Mouse (Mus musculus) heart, postnatal 0 days (tissue): ENCODE measurements around the gene Mtif3. TPM values are rescaled to one million over a fixed set of nuclear protein-coding genes. Genes with fewer than 3 reads are reported as not detected.
"Not testable (repeated sequence)": the region's sequence is repeated elsewhere in the genome, so short reads cannot be mapped to it uniquely, and the experiment has no call there.

Experiments used
- ATAC-seq: fragments of 200-750 bp; cut with Nextera tagmentation; 2 replicates; pipeline ENCODE4 v1.8.0; 2017; ENCODE audit warnings: low read depth, moderate number of reproducible peaks, moderate library complexity; ENCODE audit not compliant: insufficient read depth
- DNase-seq: peaks from one replicate; pipeline ENCODE4 v3.0.0-alpha.2; 2016; ENCODE audit warnings: low spot score
- H3K27ac ChIP-seq: fragments of 300-500 bp; sonication (generic); 2 replicates; pipeline ENCODE4 v1.5.1; 2014; ENCODE audit warnings: low read depth, mild to moderate bottlenecking
- H3K27me3 ChIP-seq: fragments of 300-500 bp; sonication (generic); 2 replicates; pipeline ENCODE4 v1.6.1; 2014; ENCODE audit warnings: low read length, mixed read lengths; ENCODE audit not compliant: control insufficient read depth, insufficient read depth
- H3K36me3 ChIP-seq: fragments of 300-500 bp; sonication (generic); replicated peaks from 2 replicates; pipeline ENCODE4 v1.6.1; 2014; ENCODE audit warnings: low read length, mixed read lengths; ENCODE audit not compliant: control insufficient read depth, insufficient read depth
- H3K4me1 ChIP-seq: fragments of 300-500 bp; sonication (generic); 2 replicates; pipeline ENCODE4 v1.6.1; 2014; ENCODE audit warnings: antibody characterized with exemption; ENCODE audit not compliant: control insufficient read depth, insufficient read depth
- H3K4me2 ChIP-seq: fragments of 300-500 bp; sonication (generic); 2 replicates; pipeline ENCODE4 v1.6.1; 2014; ENCODE audit warnings: low read depth, mild to moderate bottlenecking, low read length, moderate library complexity
- H3K4me3 ChIP-seq: fragments of 300-500 bp; sonication (generic); 2 replicates; pipeline ENCODE4 v1.5.1; 2014; ENCODE audit warnings: low read depth, low read length
- H3K9ac ChIP-seq: fragments of 300-500 bp; sonication (generic); replicated peaks from 2 replicates; pipeline ENCODE4 v1.6.1; 2014; ENCODE audit warnings: low read depth, low read length, mixed read lengths
- H3K9me3 ChIP-seq: fragments of 300-500 bp; sonication (generic); replicated peaks from 2 replicates; pipeline ENCODE4 v1.6.1; 2016; ENCODE audit warnings: low read length; ENCODE audit not compliant: control insufficient read depth
- CTCF ChIP-seq: IDR thresholded peaks from 2 replicates; pipeline ENCODE4 v1.5.1; 2016; ENCODE audit warnings: antibody characterized with exemption, control low read depth, low read depth
- EP300 ChIP-seq: IDR thresholded peaks from 2 replicates; pipeline ENCODE4 v1.6.1; 2016; ENCODE audit warnings: antibody characterized with exemption, low read depth
- WGBS: fragments of 180-500 bp; shearing (Covaris S2); extraction: QIAGEN DNeasy Blood & Tissue Kit; methylation state at CpG from one replicate; pipeline ENCODE4 v1.1.7; 2014; 5-methylcytosine and 5-hydroxymethylcytosine counted together
- polyA plus RNA-seq: library from polyadenylated mRNA; unstranded; fragments of >200 nt; fragmentation: Nextera tagmentation; extraction: Ambion mirVana; gene quantifications from 2 replicates; pipeline ENCODE4 v1.2.1, GENCODE M21; 2015
- total RNA-seq: library from RNA; depleted of rRNA; stranded (reverse); fragments of >200 nt; gene quantifications from 2 replicates; pipeline ENCODE4 v1.2.3, GENCODE M21; 2014; ENCODE audit warnings: low replicate concordance

Gene Mtif3
- total and polyA plus RNA-seq, 2 experiments from 2014 or later = 4.2 to 21.2 TPM

DNA sequence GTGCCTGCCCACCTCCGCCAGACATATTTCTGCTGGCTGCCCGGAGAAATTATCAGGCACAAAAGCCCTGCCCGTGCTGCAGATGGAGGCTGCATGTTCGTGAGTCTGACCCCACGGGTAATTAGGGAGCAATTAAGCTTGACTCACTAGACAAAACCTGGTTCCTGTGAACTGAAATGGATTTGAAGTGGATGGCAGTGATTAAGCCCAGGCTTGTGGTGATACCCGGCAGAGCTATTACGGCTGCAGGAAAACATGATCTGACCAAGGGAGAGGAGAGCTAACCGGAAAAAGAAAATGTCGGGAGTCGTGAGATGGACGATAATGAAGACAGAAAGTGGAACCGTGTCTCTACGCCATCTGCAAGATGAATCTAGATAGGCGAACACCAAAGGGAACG is 20.6 kb downstream of the Mtif3 start:
- 78% methylated on average over 15 of the region's 15 CpGs for WGBS
- H3K27me3 ChIP-seq = no peaks in the 10 kb centered on the region
- H3K4me1 ChIP-seq = no peaks in the 10 kb centered on the region
- DNase-seq (no peak), ATAC-seq (no peak)
- no peaks in the 10 kb centered on the region for H3K9me3 ChIP-seq
- H3K4me3 ChIP-seq = no peak overlapping the region
- no peaks in the 10 kb centered on the region for H3K36me3 ChIP-seq
- no peak for TF ChIP-seq CTCF
- TF ChIP-seq EP300 = no peak
- H3K4me2 ChIP-seq = no peak overlapping the region
- H3K9ac ChIP-seq = no peak overlapping the region
- no peak overlapping the region for H3K27ac ChIP-seq

DNA sequence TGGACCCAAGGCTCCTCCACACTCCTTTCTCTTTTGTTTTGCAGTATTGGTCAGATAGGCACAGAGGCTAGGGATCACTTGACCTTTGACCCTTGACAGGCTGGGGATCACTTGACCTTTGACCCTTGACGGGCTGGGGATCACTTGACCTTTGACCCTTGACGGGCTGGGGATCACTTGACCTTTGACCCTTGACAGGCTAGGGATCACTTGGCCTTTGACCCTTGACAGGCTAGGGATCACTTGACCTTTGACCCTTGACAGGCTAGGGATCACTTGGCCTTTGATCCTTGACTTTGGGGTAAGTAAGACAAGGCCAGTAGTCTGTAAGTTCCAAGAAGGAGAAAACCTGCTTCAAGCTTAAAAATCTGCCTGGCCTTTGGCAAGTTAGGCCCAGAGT is 21.7 kb downstream of the Mtif3 start:
- H3K9ac ChIP-seq, DNase-seq, H3K36me3 ChIP-seq, ATAC-seq, H3K27me3 ChIP-seq, H3K4me1 ChIP-seq, H3K27ac ChIP-seq, H3K4me2 ChIP-seq, H3K9me3 ChIP-seq, H3K4me3 ChIP-seq: not testable (repeated sequence)
- 30% methylated on average over 2 of the region's 2 CpGs for WGBS

DNA sequence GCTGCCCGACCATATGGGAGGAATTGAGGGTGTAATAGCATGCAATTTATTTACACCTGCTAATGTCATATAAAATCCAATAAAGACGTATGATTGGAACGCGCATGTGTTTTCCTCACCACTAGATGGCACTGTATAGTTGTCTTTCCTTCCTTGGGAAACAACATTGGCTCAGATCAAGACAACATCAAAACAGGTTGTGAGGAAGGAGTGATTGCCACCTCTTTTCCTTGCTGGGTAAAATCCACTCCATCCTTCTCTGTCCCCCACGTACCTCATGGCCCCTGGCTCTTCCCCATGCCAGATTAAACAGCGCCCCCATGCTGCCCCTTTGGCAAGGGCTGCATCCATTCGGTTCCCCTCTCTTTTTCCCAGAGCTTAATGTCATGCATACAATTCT is 23.4 kb downstream of the Mtif3 start:
- ATAC-seq (no peak), DNase-seq (peak; percentile 20)
- Histone ChIP-seq H3K36me3 (no peaks in the 10 kb centered on the region), H3K9me3 (no peaks in the 10 kb centered on the region), H3K27ac (no peak overlapping the region), H3K27me3 (no peaks in the 10 kb centered on the region), H3K9ac (no peak overlapping the region), H3K4me1 (no peaks in the 10 kb centered on the region), H3K4me2 (no peak overlapping the region), H3K4me3 (no peak overlapping the region)
- 24% methylated on average over 7 of the region's 7 CpGs for WGBS
- no peak for TF ChIP-seq EP300
- TF ChIP-seq CTCF = peak; percentile 79

DNA sequence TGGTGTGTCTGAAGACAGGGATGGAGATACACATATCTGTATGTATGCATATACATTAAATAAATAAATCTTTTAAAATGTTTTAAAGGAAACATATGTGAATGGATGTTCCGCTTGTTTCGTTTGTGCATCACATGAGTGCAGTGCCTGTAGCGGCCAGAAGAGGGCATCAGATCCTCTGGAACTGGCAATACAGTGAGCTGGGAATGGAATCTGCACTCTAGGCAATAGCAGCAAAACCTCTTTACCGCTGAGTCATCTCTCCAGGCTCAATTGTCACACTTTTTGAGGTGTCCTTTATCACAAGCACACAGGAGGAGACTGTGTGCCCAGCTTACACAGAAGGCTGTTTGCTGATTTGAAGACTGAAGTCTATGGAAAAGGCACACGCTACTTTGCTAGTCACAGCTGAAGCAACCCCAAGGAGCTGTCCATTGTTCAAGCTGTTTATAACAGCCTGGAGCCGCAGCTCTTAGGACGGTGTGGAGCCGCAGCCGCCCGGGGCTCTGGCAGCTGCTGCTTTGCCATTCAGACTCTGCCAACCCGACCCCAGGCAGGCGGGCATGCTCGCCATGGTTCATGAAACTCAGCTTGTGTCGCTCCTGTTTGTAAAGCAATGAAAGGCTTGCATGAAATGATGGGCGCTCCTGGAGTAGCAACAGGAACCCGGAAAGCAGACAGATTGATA is 24.3 kb downstream of the Mtif3 start:
- TF ChIP-seq CTCF = 0 out of 2 replicates have a peak, but pooled peaks have one; percentile 9
- TF ChIP-seq EP300 = no peak
- no peak for DNase-seq
- no peaks in the 10 kb centered on the region for H3K27me3 ChIP-seq
- H3K36me3 ChIP-seq = no peaks in the 10 kb centered on the region
- no peak overlapping the region for H3K27ac ChIP-seq
- no peak overlapping the region for H3K4me2 ChIP-seq
- 80% methylated on average over 16 of the region's 16 CpGs for WGBS
- H3K9ac ChIP-seq = no peak overlapping the region
- no peaks in the 10 kb centered on the region for H3K9me3 ChIP-seq
- ATAC-seq = no peak
- H3K4me1 ChIP-seq = no peaks in the 10 kb centered on the region
- no peak overlapping the region for H3K4me3 ChIP-seq

DNA sequence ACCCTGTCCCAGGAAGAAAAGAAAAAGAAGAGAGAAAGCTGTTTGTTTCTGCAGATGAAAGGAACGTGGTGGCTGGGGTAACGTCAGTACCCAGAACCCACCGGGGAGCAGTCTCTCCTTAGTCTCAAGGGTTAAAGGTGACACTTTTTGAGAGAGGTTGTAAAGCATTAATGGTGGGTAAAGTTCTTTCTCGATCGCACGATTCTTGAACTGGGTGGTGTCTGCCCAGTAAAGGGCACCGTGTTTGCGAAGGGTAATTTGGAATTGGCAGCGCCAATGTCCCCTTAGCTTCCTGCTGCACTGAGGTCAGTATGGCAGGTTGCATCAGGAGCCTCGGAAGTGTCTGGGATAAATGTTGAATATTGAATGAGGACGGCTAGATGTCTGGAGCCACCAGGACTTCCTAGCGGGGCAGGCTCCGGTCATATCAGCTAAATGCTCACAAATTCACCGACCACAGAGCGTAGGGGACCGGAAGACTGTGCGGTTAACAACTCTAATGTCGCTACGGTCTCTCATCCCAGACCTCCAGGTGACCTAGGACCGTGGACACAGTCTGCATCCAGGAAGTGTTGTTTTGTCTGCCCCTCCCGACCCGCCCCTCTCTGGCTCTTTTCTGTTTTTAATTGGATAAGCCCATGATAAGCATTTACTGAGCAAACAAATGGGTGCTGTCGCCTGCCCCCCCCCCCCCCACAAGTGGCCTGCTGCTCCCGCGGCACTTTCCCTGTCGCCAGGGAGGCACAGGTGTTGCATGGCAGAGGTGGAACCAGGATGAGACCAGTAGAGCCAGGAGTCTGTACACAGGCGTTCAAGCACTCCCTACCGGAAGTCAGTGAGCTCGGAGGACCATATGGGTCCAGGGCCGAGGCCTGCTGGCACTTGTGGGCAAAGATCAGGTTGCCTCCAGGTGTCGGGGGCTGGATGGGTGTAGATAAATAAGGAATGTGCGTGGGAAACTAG is 25.8 kb downstream of the Mtif3 start:
- Histone ChIP-seq H3K4me2 (no peak overlapping the region), H3K27me3 (no peaks in the 10 kb centered on the region), H3K9me3 (no peaks in the 10 kb centered on the region), H3K27ac (no peak overlapping the region), H3K4me1 (no peaks in the 10 kb centered on the region), H3K9ac (no peak overlapping the region), H3K36me3 (no peaks in the 10 kb centered on the region), H3K4me3 (no peak overlapping the region)
- no peak for TF ChIP-seq EP300
- no peak for TF ChIP-seq CTCF
- DNase-seq = no peak
- 76% methylated on average over 32 of the region's 32 CpGs for WGBS
- no peak for ATAC-seq
